Mouse (Mus musculus) embryo, embryonic 10 days (tissue): Measurements from ENCODE around the gene Spp2.

Experiments used
- DNase-seq: peaks from one replicate; pipeline ENCODE4 v3.0.0-alpha.2; 2015; ENCODE audit warnings: low spot score

Gene Spp2

GRCm38 (mm10) chr1:88467866-88468265 is 61.1 kb downstream of the Spp2 start:
- DNase-seq, result no peak

- DNase-seq, result no peak
These were observed 61.6 kb downstream of the Spp2 start for GRCm38 (mm10) chr1:88468335-88468734.

DNA sequence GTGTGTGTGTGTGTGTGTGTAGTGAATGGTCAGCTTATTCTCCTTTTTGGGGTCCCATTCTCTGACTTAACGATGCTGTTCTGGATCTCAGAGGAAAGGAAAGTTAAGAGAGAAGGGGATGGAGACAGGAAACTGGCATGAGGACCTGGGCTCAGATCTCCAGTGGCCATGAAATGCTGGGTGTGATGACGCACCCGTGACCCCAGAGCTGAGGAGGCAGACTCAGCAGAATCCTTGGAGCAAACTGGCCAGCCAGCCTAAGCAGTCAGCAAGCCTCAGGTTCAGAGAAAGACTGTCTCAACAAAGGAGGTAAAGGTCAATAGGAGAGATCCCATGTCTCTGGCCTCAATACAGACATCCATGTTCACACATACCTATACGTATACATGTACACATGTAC is 63.0 kb downstream of the Spp2 start:
- no peak for DNase-seq

GRCm38 (mm10) chr1:88472258-88472657 is 65.5 kb downstream of the Spp2 start:
- DNase-seq, result peak; percentile 66

DNA sequence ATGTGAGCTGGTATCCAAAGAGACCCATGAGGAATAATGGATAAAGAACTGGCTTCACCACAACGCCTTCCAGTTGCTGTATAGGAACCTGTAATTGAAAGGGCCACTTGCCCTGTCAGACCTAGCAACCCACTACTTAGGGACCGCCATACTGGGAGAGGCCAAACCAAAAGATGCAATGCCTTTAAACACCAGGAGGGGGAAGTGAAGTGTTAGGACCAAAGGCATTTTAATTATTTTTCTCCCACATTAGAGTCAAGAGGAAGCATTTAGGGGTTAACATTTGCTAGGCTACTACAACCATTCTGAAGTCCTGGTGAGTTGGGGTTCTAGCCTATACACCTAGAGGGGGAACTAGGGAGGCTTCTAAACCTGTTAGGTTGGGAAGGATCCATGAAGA is 67.1 kb downstream of the Spp2 start:
- peak; percentile 55 for DNase-seq

DNA sequence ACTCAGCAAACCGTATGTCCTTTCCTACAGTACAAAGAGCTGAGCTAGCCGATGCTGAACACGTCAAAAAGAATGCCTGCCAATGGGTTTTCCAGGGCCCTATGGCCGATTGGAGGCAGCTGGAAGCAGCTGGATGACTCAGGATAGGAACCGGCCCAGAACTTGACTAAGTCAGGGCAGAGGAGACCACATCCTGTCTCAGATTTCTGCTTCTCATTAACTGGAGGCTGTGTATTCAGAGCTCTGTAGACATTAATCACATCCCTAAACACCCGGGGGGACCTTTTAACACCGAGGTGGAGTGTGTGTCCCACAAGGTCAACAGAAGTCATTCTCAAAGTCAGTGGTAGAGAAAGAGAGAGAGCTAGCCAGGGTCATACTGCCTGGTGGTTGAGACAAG is 67.8 kb downstream of the Spp2 start:
- DNase-seq, result peak; percentile 67

GRCm38 (mm10) chr1:88475502-88475953 is 68.8 kb downstream of the Spp2 start:
- peak; percentile 78 for DNase-seq
